Mouse (Mus musculus) cerebellum, adult 18-20 months (tissue): ENCODE data around the gene Adcy5.

Experiments used
- DNase-seq, 2 experiments: peaks; one replicate each; pipeline ENCODE4 v3.0.0; 2021

The Adcy5 gene

DNA sequence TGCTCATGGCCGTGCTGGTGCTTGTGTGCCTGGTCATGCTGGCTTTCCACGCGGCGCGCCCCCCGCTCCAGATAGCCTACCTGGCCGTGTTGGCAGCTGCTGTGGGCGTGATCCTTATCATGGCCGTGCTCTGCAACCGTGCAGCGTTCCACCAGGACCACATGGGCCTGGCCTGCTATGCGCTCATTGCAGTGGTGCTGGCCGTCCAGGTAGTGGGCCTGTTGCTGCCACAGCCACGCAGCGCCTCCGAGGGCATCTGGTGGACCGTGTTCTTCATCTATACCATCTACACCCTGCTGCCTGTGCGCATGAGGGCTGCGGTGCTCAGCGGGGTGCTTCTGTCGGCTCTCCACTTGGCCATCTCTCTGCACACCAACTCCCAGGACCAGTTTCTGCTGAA is 2.2 kb downstream of the Adcy5 start:
- DNase-seq, result peak in 1 of 2 experiments; percentile 16

DNA sequence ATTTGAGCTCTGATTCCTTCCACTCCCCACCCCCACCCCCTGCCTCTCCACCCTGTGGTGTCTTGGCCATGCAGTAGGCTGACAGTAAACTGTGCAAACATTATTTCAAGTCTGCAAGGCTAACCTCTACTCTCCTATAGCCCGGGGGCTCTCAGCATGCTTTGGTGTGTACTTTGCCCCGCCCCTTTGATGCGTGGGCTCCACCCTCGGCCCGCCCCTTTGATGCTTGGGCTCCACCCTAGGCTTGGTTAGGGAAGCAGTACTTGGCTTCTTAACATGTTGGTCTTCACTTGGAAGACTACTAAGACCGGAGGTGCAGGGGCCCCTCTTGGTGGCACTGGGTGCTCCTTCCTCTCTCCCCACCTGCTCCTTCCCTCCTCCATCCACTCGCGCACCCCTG is 4.9 kb downstream of the Adcy5 start:
- peak in 1 of 2 experiments; percentile 10 for DNase-seq

DNA sequence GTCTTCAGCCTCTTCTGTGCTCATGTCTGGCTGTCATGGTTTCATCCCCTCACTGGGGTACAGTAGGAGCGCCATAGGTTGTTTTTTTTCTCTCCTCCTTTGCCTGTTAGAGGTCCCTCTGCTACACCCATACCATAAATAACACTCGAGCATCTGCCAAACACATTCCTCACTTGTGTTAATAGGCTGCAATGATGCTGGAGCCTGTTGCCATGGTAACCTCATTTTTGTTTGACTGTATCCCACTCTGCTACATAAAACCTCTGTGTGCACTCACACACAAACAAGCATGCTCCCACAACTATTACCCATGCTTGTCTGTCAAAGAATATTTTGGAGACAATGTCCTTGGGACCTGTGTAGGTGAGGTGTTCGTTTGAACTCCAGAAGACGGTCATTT is 5.3 kb downstream of the Adcy5 start:
- no peak for DNase-seq

GRCm38 (mm10) chr16:35164361-35165224 is 9.9 kb downstream of the Adcy5 start:
- DNase-seq, result no peak

DNA sequence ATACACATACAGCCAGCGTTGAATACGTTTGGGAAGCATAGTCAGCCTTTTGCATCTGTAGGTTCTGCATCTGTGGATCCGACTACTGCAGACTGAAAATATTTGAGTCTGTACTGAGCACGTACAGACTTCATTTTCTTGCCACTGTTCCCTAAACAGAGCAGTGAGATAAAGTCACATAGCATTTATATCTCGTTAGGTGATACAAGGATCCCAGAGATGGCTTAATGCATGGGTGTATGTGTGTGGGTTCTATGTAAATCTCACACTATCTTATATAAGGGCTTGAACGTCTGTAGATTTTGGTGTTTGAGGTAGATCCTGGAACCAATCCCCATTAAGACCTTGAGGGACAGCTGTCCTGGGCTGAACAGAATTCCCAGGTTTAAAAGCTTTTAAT is 10.7 kb downstream of the Adcy5 start:
- no peak for DNase-seq

GRCm38 (mm10) chr16:35165788-35166187 is 11.1 kb downstream of the Adcy5 start:
- peak; percentile 67 to 68 for DNase-seq

DNA sequence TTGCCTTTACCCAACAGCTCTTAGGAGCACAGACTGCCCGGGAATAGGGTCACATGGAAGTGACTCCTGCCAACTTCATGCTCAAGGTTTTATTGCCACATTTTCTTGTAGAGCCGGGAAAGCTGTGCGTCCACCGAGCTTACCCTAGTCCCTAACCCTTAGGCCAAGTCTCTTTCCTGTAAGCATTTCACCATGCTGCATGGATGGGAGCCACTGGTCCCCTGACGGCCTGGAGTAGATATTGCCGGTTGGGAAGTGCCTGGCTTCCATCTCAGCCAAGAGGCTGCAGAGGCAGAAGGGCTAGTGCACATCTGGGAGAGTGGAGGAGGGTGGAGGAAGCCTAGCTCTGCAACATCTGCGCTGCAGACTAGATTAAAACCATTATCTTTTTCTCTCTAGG is 14.8 kb downstream of the Adcy5 start:
- no peak for DNase-seq

GRCm38 (mm10) chr16:35172195-35172594 is 17.5 kb downstream of the Adcy5 start:
- DNase-seq, result no peak

DNA sequence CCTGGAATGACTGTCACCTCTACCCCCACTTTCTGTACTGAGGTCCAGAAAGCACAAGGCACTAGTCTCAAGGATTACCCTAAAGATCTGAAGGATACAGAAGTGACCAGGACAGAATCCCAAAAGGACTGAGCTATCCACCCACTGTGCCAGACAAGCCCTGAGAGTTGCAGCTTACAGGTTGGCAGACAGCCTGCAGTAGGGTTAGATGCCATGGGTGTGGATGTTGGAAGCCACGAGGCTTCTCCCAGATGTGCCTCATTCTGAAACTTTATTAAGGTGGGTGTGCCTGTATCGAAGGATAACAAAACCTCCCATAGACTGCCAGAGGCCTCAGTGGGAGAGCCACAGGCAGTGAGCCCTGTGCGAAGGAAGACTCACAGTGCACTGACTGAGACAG is 23.8 kb downstream of the Adcy5 start:
- no peak for DNase-seq

DNA sequence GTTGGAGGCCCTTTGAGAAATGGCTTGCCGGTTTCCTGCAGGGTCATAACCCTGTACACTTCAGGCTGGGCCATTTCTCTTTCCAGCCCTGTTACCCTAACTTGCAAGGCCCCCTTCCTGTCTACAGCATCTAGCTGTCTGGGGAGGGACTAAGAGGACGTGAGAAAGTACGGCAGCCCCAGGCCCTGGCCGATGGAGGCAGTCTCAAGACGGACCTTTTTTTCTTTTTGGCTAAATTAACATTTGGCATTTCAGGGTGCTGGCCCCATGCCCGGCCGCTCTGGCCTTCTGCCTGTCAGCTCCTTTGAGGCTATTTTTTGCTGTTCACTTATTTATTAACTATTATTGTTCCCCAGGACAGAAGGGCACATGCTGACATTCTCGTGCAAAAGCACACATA is 24.4 kb downstream of the Adcy5 start:
- peak; percentile 77 to 86 for DNase-seq

GRCm38 (mm10) chr16:35183161-35183560 is 28.5 kb downstream of the Adcy5 start:
- peak in 1 of 2 experiments; percentile 39 for DNase-seq

DNA sequence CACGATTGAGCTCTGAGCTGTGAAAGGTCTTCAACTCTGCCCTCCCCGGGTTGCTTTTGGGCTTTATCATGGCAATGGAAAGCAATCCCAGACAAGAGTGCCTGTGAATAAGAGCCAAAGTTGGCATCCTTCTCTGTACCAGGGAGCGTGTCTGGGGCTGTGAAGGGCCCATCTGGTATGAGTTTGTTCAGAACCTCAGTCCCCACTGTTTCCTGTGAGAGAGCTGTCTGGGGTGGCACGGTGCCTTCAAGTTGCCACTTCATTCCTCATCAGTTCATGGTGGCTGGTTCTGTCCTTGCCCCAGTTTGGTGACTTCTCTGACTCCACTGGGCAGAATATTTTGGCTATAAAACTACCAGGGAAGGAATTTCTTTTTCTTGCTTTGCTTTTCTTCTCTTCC is 33.4 kb downstream of the Adcy5 start:
- DNase-seq, result no peak

- no peak for DNase-seq
These were observed 34.9 kb downstream of the Adcy5 start for GRCm38 (mm10) chr16:35189420-35190141.

DNA sequence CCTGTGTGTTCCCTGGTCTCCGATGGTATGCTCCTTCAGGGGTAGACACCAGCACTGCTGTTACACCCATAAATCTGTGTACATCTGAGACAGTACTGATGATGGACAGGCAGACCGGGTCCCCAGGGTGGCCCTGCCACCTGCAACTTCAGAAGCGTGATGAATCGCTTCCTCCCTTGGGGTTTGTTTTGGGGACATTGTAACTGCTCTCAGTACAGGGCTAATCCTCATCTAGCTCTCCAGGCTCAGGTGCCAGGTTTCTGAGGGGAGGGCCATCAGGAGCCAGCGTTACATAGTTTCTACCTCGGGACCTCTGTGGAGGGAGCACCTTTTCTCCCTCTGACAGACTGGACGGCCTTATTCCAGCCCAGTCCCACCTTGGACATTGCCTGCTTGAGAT is 36.1 kb downstream of the Adcy5 start:
- no peak for DNase-seq

- peak; percentile 64 to 69 for DNase-seq
These were observed 36.6 kb downstream of the Adcy5 start for GRCm38 (mm10) chr16:35191271-35191670.

GRCm38 (mm10) chr16:35192471-35192870 is 37.8 kb downstream of the Adcy5 start:
- no peak for DNase-seq

DNA sequence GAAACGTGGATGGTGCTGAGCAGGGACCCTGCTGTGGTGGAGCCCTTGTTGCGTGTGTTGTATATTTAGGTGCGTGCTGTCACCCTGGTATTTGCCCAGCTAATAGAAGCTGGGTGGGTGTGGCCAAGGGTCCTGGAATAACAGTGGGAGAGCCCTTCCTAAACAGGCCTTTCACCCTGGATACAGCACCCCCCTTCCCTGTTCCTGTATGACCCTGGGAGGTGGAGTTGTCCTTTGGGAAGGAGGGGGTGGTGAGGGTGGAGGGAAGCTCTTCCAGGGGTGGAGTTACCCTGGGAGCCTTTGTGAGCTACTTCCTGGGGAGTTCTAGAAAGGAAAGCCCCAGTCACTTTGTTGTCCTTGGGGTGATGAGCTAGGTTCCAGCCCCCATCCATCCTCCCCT is 38.7 kb downstream of the Adcy5 start:
- DNase-seq, result no peak

DNA sequence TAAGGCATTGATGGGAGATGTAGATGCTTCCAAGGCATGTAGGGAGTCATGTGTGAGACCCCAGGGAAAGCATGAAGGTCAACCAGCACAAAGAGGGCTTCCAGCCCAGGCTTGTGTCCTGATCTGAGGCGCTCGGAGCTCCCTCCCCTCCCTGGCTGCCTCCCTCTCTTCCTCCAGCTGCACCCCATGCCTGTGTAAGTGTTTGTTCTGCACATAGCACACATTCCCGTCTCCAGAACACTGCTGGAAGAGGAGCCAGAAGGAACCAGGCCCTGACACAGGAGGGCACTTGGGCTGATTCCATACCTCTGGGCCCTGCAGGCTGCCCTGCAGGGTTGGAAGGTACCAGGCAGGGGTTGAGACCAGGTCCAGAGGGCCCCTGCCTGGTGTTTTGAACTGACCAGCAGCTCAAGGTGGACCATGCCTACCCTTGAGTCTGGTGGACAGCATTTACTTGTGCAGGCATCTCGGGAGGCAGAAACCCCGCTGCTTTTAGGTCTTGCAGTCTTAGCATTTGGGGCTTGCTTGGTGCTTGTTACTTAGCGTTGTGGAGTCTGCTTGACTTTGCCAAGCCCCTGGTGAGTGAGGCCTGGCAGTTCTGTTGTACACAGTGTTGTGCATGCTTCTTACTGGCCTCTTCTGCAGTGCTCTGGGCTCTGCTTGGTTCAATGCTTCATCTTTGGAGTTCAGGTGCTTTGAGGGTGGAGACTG is 45.2 kb downstream of the Adcy5 start:
- no peak for DNase-seq

DNA sequence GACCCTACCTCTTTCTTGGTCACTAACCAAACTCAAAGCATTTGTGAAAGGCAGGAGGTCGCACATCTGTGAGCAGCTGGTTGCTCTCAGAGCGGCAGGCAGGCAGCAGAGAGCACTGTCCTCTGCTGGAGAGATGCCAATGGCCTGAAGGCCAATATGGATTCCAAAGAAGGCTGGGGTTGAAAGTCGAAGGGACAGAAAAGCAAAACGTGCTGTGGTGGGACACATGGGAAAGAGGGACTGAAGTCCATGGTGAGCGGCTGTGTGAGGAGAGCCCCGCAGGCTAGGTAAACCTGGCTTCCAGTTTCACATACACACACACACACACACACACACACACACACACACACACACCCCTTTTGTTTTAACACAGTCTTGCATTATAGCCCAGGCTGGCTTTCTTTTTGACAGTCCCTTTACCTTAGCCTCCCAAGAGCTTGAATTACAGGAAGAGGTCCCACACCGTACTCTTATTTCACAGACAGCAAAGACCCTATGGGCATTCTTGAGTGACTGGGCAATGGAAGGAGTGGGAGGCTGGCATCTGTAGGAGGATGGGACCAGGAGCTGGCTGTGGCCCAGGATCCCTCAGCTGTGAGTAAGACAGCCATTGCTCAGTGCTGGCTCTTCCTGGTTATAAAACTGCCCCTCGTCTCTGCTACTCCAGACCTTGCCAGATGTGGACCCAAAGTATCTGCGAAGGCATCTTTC is 45.9 kb downstream of the Adcy5 start:
- no peak for DNase-seq

GRCm38 (mm10) chr16:35201281-35201680 is 46.6 kb downstream of the Adcy5 start:
- no peak for DNase-seq

DNA sequence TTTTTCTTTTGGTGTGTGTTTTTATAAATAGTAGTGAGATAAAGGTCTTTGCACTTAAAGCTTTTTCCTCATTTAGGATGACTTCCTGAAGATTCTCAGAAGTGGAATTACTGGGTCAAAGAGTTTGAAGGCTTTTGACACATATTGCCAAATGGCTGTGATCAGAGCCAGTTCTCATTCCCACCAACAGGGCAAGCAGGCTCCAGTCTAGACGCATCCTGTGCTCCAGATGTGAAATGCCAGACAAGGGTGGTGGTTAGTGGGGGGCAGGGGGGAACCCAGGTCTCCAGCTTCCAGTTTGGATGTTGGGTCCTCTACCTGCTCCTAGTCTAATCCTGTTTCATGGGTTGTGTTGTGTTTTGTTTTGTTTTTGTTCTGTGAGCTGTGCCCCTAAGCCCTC is 48.8 kb downstream of the Adcy5 start:
- DNase-seq, result no peak

- DNase-seq, result no peak
These were observed 51.0 kb downstream of the Adcy5 start for GRCm38 (mm10) chr16:35205681-35206080.

DNA sequence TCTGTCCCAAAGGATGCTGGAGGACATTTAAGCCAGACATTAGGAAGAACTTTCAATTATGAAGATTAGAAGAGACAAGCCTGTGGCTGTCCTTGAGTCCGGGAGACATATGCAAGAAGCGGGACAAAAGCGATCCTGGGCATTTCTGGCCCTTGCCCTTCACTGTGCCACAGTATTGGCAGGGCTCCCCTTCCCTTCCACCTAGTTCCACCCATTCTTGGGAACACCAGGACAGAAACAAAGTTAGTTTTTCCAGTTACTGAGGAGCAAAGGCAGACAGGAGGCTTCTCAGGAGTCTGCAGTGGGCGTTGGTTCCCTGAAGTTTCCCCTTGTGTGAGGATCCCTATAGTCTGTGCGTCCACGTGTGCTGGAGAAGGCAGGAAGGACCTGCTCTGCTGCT is 51.7 kb downstream of the Adcy5 start:
- DNase-seq, result no peak
